Mouse (Mus musculus): ENCODE data around the gene Zbtb45. TPM values are rescaled to one million over a fixed set of nuclear protein-coding genes. Genes with fewer than 3 reads are reported as not detected.

The Zbtb45 gene
- total and polyA plus RNA-seq, 3 experiments: 6.8 to 14.1 (median 9.3) TPM

- Histone ChIP-seq H3K27me3 (ENCODE audit: control insufficient read depth, insufficient read depth, low read length) (no peaks in the 10 kb centered on the region), H3K36me3 (ENCODE audit: control insufficient read depth, insufficient read depth, low read length) (no peaks in the 10 kb centered on the region), H3K4me3 (no peak overlapping the region), H3K79me2 (replicated peaks; ENCODE audit: control insufficient read depth, insufficient read depth, low read length) (no peaks in the 10 kb centered on the region), H3K9ac (ENCODE audit: low read depth, low read length) (no peak overlapping the region), H3K27ac (no peak overlapping the region), H3K4me1 (ENCODE audit: control insufficient read depth, insufficient read depth, low read length) (no peaks in the 10 kb centered on the region)
- DNase-seq: no peak
- intact Hi-C loops (cut with DNase I): no loop called here
- 52% methylated on average over 1 of the region's 1 CpGs for WGBS
- no peak for TF ChIP-seq EP300 (IDR thresholded peaks at IDR 0.05; ENCODE audit: insufficient read depth, low read depth, low read length)
- no peak for TF ChIP-seq CTCF (IDR thresholded peaks at IDR 0.05)
- no peak for TF ChIP-seq POLR2A (IDR thresholded peaks at IDR 0.05; ENCODE audit: insufficient read depth, low read depth, low read length)
Observed at GRCm38 (mm10) chr7:13001584-13001983, 8.2 kb downstream of the Zbtb45 start.

- Histone ChIP-seq H3K27me3 (ENCODE audit: control insufficient read depth, insufficient read depth, low read length) (no peaks in the 10 kb centered on the region), H3K27ac (no peak within 1 kb of the TSS), H3K9ac (ENCODE audit: low read depth, low read length) (no peak within 1 kb of the TSS), H3K4me3 (no peak within 1 kb of the TSS), H3K4me1 (ENCODE audit: control insufficient read depth, insufficient read depth, low read length) (no peaks in the 10 kb centered on the region), H3K79me2 (replicated peaks; ENCODE audit: control insufficient read depth, insufficient read depth, low read length) (no peaks in the 10 kb centered on the region), H3K36me3 (ENCODE audit: control insufficient read depth, insufficient read depth, low read length) (no peaks in the 10 kb centered on the region)
- WGBS: 82% methylated on average over 3 of the region's 3 CpGs
- intact Hi-C loops (cut with DNase I): no loop called here
- no peak for TF ChIP-seq POLR2A (IDR thresholded peaks at IDR 0.05; ENCODE audit: insufficient read depth, low read depth, low read length)
- TF ChIP-seq CTCF (IDR thresholded peaks at IDR 0.05): no peak
- no peak for TF ChIP-seq EP300 (IDR thresholded peaks at IDR 0.05; ENCODE audit: insufficient read depth, low read depth, low read length)
- DNase-seq: no peak
Observed at GRCm38 (mm10) chr7:12998851-12999250, 11.0 kb downstream of the Zbtb45 start, which contains the start of gene Trim28. Gene Trim28 (plus strand): TSS chr7:12999114.

- Histone ChIP-seq H3K27ac (no peak within 1 kb of the TSS), H3K4me1 (ENCODE audit: control insufficient read depth, insufficient read depth, low read length) (no peaks in the 10 kb centered on the region), H3K36me3 (ENCODE audit: control insufficient read depth, insufficient read depth, low read length) (no peaks in the 10 kb centered on the region), H3K79me2 (replicated peaks; ENCODE audit: control insufficient read depth, insufficient read depth, low read length) (no peaks in the 10 kb centered on the region), H3K9ac (ENCODE audit: low read depth, low read length) (no peak within 1 kb of the TSS), H3K27me3 (ENCODE audit: control insufficient read depth, insufficient read depth, low read length) (peaks cover 1% of the 10 kb centered on the region; the same call in 1 of the 2 replicates), H3K4me3 (no peak within 1 kb of the TSS)
- TF ChIP-seq CTCF (IDR thresholded peaks at IDR 0.05): no peak
- no peak for TF ChIP-seq EP300 (IDR thresholded peaks at IDR 0.05; ENCODE audit: insufficient read depth, low read depth, low read length)
- no peak for TF ChIP-seq POLR2A (IDR thresholded peaks at IDR 0.05; ENCODE audit: insufficient read depth, low read depth, low read length)
- intact Hi-C loops (cut with DNase I): no loop called here
- 65% methylated on average over 5 of the region's 5 CpGs for WGBS
- DNase-seq: no peak
Observed at GRCm38 (mm10) chr7:12998053-12998452, 11.8 kb downstream of the Zbtb45 start, which contains the start of gene Slc27a5. Gene Slc27a5 (minus strand): TSS chr7:12998192.

GRCm38 (mm10) chr7:12997230-12997629 is 12.6 kb downstream of the Zbtb45 start:
- intact Hi-C loops (cut with DNase I): no loop called here
- Histone ChIP-seq H3K4me1 (ENCODE audit: control insufficient read depth, insufficient read depth, low read length) (no peaks in the 10 kb centered on the region), H3K4me3 (no peak overlapping the region), H3K79me2 (replicated peaks; ENCODE audit: control insufficient read depth, insufficient read depth, low read length) (no peaks in the 10 kb centered on the region), H3K36me3 (ENCODE audit: control insufficient read depth, insufficient read depth, low read length) (no peaks in the 10 kb centered on the region), H3K27ac (no peak overlapping the region), H3K9ac (ENCODE audit: low read depth, low read length) (no peak overlapping the region), H3K27me3 (ENCODE audit: control insufficient read depth, insufficient read depth, low read length) (peaks cover 1% of the 10 kb centered on the region; the same call in 1 of the 2 replicates)
- TF ChIP-seq POLR2A (IDR thresholded peaks at IDR 0.05; ENCODE audit: insufficient read depth, low read depth, low read length) (no peak), CTCF (IDR thresholded peaks at IDR 0.05) (no peak), EP300 (IDR thresholded peaks at IDR 0.05; ENCODE audit: insufficient read depth, low read depth, low read length) (no peak)
- DNase-seq: no peak
- WGBS: 64% methylated on average over 5 of the region's 5 CpGs

- no peak for TF ChIP-seq CTCF (IDR thresholded peaks at IDR 0.05)
- no peak for TF ChIP-seq POLR2A (IDR thresholded peaks at IDR 0.05; ENCODE audit: insufficient read depth, low read depth, low read length)
- no peak for TF ChIP-seq EP300 (IDR thresholded peaks at IDR 0.05; ENCODE audit: insufficient read depth, low read depth, low read length)
- H3K4me1 ChIP-seq (ENCODE audit: control insufficient read depth, insufficient read depth, low read length): no peaks in the 10 kb centered on the region
- no peak overlapping the region for H3K9ac ChIP-seq (ENCODE audit: low read depth, low read length)
- DNase-seq: no peak
- H3K79me2 ChIP-seq (replicated peaks; ENCODE audit: control insufficient read depth, insufficient read depth, low read length): no peaks in the 10 kb centered on the region
- intact Hi-C loops (cut with DNase I): no loop called here
- H3K4me3 ChIP-seq: no peak overlapping the region
- no peak overlapping the region for H3K27ac ChIP-seq
- peaks cover 1% of the 10 kb centered on the region; the same call in 1 of the 2 replicates for H3K27me3 ChIP-seq (ENCODE audit: control insufficient read depth, insufficient read depth, low read length)
- H3K36me3 ChIP-seq (ENCODE audit: control insufficient read depth, insufficient read depth, low read length): no peaks in the 10 kb centered on the region
Observed at GRCm38 (mm10) chr7:12995862-12996261, 14.0 kb downstream of the Zbtb45 start.

- Histone ChIP-seq H3K4me3 (no peak overlapping the region), H3K9ac (ENCODE audit: low read depth, low read length) (no peak overlapping the region), H3K4me1 (ENCODE audit: control insufficient read depth, insufficient read depth, low read length) (no peaks in the 10 kb centered on the region), H3K27ac (no peak overlapping the region), H3K79me2 (replicated peaks; ENCODE audit: control insufficient read depth, insufficient read depth, low read length) (no peaks in the 10 kb centered on the region), H3K27me3 (ENCODE audit: control insufficient read depth, insufficient read depth, low read length) (peaks cover 1% of the 10 kb centered on the region; the same call in 1 of the 2 replicates), H3K36me3 (ENCODE audit: control insufficient read depth, insufficient read depth, low read length) (no peaks in the 10 kb centered on the region)
- intact Hi-C loops (cut with DNase I): loop anchor here (2.0 kb wide), 1 partner anchor 82 kb away; no protein-coding TSS in a partner anchor
- WGBS: 83% methylated on average over 10 of the region's 10 CpGs
- no peak for TF ChIP-seq POLR2A (IDR thresholded peaks at IDR 0.05; ENCODE audit: insufficient read depth, low read depth, low read length)
- no peak for TF ChIP-seq CTCF (IDR thresholded peaks at IDR 0.05)
- TF ChIP-seq EP300 (IDR thresholded peaks at IDR 0.05; ENCODE audit: insufficient read depth, low read depth, low read length): no peak
- DNase-seq: no peak
Observed at GRCm38 (mm10) chr7:12993148-12993547, 16.7 kb downstream of the Zbtb45 start.
